Mouse (Mus musculus) liver, adult (tissue): ENCODE results near the gene Gcnt7.

Experiments used
- GATA4 ChIP-seq: IDR thresholded peaks from 2 replicates; pipeline ENCODE4 v1.6.1; 2014; ENCODE audit warnings: mild to moderate bottlenecking, low read length; ENCODE audit not compliant: insufficient replicate concordance

The Gcnt7 gene

DNA sequence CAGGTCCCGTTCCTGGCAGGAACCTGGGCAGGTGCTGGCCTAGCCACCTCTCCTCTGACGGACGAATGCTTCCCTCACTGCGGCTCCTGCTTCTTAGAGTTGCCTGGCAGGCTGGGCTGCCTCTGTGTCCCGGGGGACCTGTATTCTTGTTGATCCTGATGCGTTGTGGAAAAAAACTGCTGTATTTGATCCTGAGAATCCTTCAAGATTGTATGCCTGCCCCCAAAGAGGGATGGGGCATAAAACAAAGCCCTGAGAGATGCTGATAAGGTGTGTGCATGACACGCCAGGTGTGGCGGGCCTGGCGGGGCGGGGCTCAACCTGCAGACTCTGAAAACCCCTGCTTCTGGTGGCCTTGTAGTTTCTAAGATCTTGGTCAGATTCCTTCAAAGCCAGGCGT is at the start of gene Gcnt7:
Gene Gcnt7 (minus strand): TSS at position 101 of the 400 bp plus-strand sequence.
- TF ChIP-seq GATA4, result no peak

GRCm38 (mm10) chr2:172506121-172506520 is 47.7 kb upstream of the Gcnt7 start:
- no peak for TF ChIP-seq GATA4

- no peak for TF ChIP-seq GATA4
These were observed 43.8 kb upstream of the Gcnt7 start for GRCm38 (mm10) chr2:172502168-172502567.

DNA sequence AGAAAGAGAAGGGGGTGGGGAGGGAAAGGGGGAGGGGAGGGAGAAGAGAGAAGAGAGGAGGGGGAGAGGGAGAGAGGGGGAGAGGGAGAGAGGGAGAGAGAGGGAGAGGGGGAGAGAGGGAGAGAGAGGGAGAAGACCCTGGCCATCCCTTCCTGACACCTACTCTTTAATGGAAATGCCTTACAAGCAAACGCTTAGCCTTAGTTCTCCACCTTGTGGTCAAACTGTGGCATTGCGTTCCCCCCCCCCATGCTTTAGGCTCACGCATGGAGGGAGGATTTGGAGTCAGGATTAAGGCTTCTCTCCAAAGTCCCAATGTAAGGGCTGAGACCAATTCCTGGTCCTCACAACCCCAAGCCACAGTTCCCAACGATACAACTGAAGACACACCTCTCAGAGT is 42.9 kb upstream of the Gcnt7 start:
- no peak for TF ChIP-seq GATA4

DNA sequence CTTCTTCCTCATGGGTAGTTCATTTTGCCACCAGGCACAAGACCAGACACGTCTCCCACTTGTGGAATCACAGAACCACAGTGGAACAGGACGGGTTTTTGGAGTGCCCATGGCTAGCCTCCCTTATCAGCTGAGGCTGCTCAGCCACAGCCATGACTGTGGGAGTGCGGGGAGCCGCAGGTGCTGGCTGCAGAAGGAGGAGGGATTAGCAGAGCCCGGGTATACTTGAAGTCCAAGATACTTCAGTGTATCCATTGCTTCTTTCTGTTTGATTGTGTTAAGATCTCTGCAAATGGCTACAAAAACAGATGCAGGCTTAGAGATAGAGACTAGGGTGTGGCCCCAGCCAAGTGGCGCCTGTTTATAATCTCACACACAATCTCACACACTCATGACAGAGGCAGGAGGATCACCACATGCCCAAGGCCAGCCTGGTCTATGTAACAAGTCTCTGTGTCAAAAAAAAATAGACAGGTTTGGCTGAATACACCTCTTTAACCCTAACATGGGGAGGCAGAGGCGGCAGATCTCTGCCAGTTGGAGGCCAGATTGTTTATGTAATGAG is 42.4 kb upstream of the Gcnt7 start:
- TF ChIP-seq GATA4, result no peak

DNA sequence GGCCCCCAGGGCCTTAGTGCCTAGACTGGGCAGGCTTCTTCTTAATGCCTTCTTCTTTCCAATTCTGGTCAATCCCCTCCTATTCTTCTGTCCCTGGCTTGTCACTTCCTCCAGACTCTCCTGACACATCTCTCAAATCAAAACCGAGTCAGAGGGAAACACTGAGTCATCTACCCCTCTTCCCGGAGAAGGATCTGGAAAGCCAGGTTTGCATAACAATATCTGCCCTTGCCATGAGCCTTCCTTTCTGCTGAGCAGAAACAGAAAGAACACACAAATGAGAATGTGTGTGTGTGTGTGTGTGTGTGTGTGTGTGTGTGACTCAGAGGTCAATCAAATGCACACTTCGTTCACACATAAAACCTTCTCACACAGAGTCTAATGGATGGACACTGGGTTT is 40.4 kb upstream of the Gcnt7 start:
- no peak for TF ChIP-seq GATA4

DNA sequence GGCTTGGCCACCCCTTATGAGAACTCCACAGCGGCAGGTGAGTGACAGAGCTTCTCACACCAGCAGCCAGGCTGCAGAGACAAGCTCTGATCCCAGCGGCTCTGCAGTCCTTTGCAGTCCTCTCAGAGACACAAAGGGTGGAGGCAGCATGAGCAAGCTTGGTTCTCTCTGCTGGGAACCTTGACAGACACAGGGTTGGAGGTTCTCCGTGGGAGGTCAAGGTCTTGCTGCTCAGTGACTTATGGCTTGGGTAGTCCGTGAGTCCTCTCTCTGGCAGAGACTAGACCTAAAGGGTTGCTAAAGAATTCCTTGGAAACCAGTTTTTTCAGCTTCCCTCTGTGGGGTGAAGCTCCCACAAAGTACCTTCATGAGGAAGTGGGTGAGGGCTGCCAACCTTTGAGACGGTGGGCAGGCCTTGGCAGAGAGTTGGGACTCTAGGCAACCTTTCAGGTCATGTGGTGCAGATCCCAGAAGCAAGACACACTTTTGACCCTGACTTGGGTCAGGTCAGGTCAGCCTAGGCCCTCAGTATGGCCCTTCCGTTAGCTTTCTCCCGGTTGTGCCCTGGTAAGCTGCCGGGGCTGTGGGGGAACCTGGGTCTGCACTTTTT is 38.4 kb upstream of the Gcnt7 start:
- no peak for TF ChIP-seq GATA4

DNA sequence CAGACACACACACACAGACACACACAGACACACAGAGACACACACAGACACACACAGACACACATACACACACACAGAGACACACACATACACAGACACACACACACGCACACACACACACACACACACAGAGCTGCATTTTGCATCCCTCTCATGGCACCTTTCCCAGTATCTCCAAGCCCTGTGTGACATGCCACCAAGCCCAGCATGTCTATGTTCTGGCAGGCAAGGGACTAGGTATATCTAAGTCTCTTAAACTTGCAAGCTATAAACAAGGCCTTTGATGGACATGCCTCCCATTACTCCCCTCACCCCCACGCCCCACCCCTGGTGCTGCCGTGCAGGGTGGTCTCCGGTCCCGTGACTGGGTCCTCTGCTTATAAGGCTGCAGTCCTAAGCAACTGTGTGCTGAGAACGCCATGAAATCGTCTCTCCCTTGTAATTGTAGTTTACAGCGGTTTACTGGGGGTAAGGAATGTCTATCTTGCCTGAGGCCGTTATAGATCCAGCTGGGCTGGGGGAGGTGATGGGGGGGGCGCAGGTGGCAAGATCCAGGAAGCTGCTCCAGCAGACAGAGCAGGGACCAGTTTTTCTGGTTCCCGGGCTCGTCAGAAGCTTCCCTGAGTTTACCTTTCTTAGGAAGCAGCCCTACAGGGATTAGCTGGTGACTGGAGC is 26.4 kb upstream of the Gcnt7 start:
- no peak for TF ChIP-seq GATA4

GRCm38 (mm10) chr2:172483766-172484413 is 25.5 kb upstream of the Gcnt7 start:
- TF ChIP-seq GATA4, result no peak

DNA sequence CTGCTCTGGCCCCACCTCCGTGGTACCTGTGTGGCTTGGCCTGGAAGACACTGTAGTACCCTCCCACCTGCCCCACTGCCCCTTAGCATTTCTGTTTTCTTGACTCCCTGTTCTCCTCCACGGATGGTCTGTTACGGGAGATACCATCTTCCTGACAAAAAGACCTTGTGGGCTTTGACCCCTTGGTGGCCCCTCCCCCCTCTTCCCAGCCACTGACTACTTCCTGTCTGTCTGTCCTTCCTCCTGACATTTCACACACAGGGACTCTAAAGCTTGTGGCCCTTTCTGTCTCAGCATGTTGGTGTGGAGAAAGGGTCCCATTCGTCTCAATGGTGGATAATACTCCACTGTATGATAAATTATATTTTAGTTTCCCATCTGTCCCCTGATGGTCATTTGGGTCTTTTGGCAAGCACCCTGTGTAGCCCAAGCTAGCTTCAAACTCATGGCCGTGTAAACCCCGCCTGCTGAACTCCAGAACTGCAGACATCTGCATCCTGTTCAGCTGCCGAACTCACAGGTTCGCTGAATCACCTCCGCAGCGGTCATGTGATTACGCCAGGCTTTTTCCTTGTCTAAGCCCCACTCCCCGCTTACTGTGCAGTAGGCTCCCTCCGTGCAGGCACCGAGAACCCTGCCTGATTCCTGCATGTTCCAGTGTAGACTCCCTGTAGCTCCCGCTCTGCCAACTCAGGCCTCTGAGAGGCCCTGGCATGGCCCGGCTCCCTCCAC is 23.4 kb upstream of the Gcnt7 start:
- TF ChIP-seq GATA4, result no peak

DNA sequence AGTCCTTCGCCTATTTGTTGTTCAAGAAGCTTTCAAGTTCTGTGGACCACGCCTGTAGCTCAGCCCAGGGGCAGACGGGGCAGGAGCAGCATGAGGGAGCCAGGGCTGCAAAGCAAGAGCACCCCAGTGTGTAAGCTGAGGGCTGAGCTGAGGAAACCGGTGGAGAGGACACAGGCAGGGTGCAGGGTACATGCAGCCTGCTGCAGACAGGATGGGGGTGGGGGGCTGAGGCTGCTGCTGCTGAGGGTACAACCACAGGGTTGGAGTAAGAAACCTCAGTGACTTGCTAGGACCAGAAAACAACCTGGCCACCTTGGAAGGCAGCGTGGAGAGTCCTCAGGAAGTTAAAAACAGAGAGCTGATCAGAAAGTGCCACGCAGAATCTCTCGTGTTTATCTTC is 21.9 kb upstream of the Gcnt7 start:
- no peak for TF ChIP-seq GATA4

DNA sequence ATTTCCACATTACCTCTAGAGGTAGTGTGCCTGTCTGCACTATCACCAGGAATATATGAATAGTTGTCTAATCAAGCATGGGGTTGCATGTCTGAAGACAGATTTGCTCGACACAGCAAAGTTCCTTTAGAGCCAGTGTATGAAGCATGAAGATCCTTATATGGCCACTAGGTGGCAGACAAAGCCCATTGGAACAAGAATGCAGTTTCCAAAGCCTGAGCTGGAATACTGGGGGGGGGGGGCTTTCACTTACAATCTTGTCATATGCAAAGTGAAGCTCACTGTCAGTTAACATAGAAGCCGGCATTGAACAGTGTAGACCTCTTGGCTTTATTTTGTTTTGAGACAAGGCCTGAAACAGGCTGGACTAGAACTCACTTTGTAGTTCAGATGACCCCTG is 19.5 kb upstream of the Gcnt7 start:
- no peak for TF ChIP-seq GATA4

DNA sequence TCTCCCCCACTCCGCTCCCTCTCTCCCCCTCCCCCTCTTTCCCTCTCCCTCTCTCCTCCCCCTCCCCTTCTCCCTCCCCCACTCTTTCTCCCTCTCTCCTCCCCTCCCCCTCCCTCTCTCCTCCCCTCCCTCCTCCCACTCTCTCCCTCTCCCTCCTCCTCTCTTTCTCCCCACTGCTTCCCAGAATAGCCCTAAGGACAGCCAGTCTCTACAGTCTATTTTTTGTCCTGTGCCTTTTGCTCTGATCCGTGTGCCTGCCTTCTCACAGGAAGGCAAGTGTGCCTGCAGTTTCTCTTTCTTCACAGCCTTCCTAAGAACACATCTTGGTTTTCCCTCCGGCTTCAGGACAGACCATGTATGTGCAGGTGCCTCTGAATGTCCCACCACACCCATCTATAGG is 19.0 kb upstream of the Gcnt7 start:
- TF ChIP-seq GATA4, result no peak

DNA sequence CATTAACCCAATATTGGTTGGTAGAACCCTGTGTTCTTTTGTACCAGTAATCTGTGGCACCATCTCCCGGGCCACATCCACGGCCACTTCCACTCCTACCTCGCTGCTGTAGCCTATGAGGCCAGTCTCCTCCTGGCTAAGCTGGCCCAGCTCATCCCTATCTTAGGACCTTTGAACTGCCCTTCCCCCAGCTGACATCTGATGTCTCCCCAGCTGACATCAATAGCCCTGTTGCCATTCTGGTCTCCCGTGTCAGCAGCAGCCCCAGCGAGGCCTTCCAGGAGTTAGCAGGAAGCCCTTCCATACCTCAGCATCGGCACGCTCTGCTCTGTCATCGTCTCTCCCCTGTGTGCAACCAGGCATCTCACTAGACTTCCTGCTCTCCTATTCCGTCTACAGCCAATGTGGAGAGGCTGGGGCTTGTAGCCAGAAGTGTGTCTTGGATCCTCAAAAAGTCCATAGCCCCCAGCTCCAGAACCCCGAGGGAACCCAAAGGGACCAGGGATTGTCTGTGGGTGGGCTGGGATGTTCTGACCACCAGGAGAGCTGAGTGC is 18.4 kb upstream of the Gcnt7 start:
- TF ChIP-seq GATA4, result peak; percentile 52; the same call in 1 of the 2 replicates

- TF ChIP-seq GATA4, result no peak
These were observed 16.6 kb upstream of the Gcnt7 start for GRCm38 (mm10) chr2:172474970-172475369.
